Mouse (Mus musculus): ENCODE results near the gene Zfp467. TPM values are rescaled to one million over a fixed set of nuclear protein-coding genes. Genes with fewer than 3 reads are reported as not detected.
A peak's percentile ranks its signal among the peaks of the same experiment; 100 is the strongest.

The Zfp467 gene
- polyA plus RNA-seq, 1 experiment = 9.0 TPM

GRCm38 (mm10) chr6:48396008-48396595 is 49.5 kb downstream of the Zfp467 start:
- Histone ChIP-seq H3K27ac (ENCODE audit: control insufficient read depth, insufficient read depth, low read depth, low read length, poor library complexity) (no peak overlapping the region), H3K4me1 (ENCODE audit: control insufficient read depth, insufficient read depth, low read length) (no peaks in the 10 kb centered on the region), H3K4me3 (replicated peaks; ENCODE audit: control insufficient read depth, low read depth, low read length) (peak overlapping the region; percentile 66)
- 39% methylated on average over 15 of the region's 15 CpGs for WGBS
- TF ChIP-seq CTCF (IDR thresholded peaks at IDR 0.05; ENCODE audit: control insufficient read depth, insufficient read depth, low read length) = no peak
- TF ChIP-seq POLR2A (IDR thresholded peaks at IDR 0.05; ENCODE audit: borderline replicate concordance, control insufficient read depth, low read depth, low read length) = no peak

DNA sequence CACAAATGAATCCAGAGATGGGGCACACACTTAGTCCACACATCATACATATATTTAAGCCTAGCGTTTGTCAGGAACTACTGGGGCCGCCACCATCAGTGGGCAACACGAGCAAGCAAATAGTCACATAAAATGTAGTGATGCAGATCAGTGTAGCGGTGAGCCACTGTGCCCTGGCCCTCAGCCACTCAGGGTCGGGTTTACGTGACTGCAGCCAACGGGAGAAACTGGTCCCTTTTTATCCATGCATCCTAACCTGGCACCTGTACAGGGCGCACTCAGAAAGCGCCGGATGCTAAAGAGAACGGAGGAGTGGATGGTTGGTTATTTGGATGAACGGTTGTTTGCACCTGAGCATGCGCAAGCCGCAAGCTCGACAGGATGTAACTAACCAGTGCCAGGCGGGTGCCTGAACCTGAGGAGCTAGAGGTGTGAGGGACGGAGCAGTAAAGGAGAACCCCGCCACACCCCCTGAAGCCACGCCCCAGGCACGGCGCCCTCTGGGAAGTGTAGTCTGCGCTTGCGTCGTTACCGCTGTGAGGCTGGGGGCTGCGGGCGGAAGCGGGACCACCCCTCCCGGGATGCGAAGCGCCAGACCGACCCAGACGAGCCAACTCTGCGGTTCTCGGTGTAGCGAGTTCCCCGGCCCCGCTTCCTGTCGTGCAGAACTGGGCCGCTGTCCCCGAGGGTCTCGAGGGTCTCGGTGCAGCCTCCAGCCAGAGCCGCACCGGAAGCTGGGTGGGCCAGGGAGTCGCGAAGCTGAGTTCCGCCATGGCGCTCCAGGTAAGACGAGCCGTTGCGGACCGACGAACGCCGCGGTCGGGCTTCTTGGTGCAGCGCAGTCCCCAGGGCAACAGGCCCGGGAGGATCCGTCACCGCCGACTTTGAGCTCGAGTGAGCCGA is 50.3 kb downstream of the Zfp467 start, which contains the start of gene Krba1:
Gene Krba1, plus strand, starts transcription at position 482 of the 903 bp plus-strand sequence.
- TF ChIP-seq POLR2A (IDR thresholded peaks at IDR 0.05; ENCODE audit: borderline replicate concordance, control insufficient read depth, low read depth, low read length) = no peak
- WGBS = 3% methylated on average over 65 of the region's 65 CpGs
- H3K27ac ChIP-seq (ENCODE audit: control insufficient read depth, insufficient read depth, low read depth, low read length, poor library complexity) = 0 out of 2 replicates have a peak within 1 kb of the TSS, but pooled peaks have one; percentile 17

DNA sequence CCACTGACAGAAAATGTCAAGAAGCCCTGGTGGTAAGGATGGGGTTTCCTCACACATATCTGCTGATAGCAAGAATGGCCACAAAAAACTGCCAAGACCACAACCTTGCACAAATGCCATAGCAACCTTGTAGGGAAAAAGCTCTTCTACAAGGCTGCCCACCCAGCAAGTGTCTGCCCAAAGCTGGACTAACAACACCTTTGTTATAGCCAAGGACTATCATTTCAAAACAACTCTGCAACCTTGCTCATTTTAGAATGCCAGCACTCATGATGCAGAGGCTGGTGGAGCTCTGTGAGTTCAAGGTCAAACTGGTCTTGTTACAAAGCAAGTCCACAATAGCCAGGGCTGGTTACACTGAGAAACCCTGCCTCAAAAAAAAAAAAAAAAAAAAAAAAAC is 51.8 kb downstream of the Zfp467 start:
- no peak for TF ChIP-seq POLR2A (IDR thresholded peaks at IDR 0.05; ENCODE audit: borderline replicate concordance, control insufficient read depth, low read depth, low read length)
- Histone ChIP-seq H3K27ac (ENCODE audit: control insufficient read depth, insufficient read depth, low read depth, low read length, poor library complexity) (no peak overlapping the region), H3K4me1 (ENCODE audit: control insufficient read depth, insufficient read depth, low read length) (no peaks in the 10 kb centered on the region), H3K4me3 (replicated peaks; ENCODE audit: control insufficient read depth, low read depth, low read length) (no peak overlapping the region)

More for the DNA sequence above, 50.3 kb downstream of the Zfp467 start, which contains the start of gene Krba1:
- peak within 1 kb of the TSS; percentile 66 for H3K4me3 ChIP-seq (replicated peaks; ENCODE audit: control insufficient read depth, low read depth, low read length)
- H3K4me1 ChIP-seq (ENCODE audit: control insufficient read depth, insufficient read depth, low read length) = no peaks in the 10 kb centered on the region

DNA sequence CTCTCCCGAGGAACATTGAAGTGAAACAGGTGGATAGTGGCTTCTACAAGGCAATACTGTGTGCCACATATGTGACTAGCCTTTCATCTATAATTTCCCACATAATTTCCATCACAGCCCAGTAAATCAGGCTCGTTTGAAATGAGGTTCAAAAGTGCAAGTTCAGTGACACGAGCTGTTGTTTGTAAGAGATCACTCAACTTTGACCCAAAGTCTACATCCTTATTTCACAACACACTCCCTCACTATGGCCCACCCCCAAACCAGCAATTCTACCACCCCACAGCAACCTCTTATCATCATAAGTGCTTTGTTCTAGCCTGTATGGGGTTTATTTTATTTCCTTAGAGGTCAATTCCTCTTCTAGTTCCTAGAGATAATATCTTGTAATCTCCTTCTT is 57.4 kb downstream of the Zfp467 start:
- H3K27ac ChIP-seq (ENCODE audit: control insufficient read depth, insufficient read depth, low read depth, low read length, poor library complexity) = no peak overlapping the region
- H3K4me1 ChIP-seq (ENCODE audit: control insufficient read depth, insufficient read depth, low read length) = no peaks in the 10 kb centered on the region
- WGBS = 51% methylated on average over 3 of the region's 3 CpGs
- no peak for TF ChIP-seq POLR2A (IDR thresholded peaks at IDR 0.05; ENCODE audit: borderline replicate concordance, control insufficient read depth, low read depth, low read length)
- TF ChIP-seq CTCF (IDR thresholded peaks at IDR 0.05; ENCODE audit: control insufficient read depth, insufficient read depth, low read length) = no peak
- H3K4me3 ChIP-seq (replicated peaks; ENCODE audit: control insufficient read depth, low read depth, low read length) = no peak overlapping the region

Other genes with a start within 250 kb of the Zfp467 start
- 1.7 and 5.7 TPM in 2 replicates for gene Krba1, start 50.2 kb downstream of the Zfp467 start, polyA plus RNA-seq (2011; ENCODE audit: insufficient read depth, insufficient read length, low replicate concordance, missing spikeins)
- 0.25 and 0.27 TPM in 2 replicates for gene Sspo, start 2.4 kb upstream of the Zfp467 start, polyA plus RNA-seq (2011; ENCODE audit: insufficient read depth, insufficient read length, low replicate concordance, missing spikeins)
- gene Atp6v0e2, start 91.8 kb upstream of the Zfp467 start, polyA plus RNA-seq (2011; ENCODE audit: insufficient read depth, insufficient read length, low replicate concordance, missing spikeins) = 2.2 TPM in 1 of 2 replicates, not detected in the other
- 2.2 and 4.9 TPM in 2 replicates for gene Lrrc61, start 109.0 kb upstream of the Zfp467 start, polyA plus RNA-seq (2011; ENCODE audit: insufficient read depth, insufficient read length, low replicate concordance, missing spikeins)
- 6.9 and 9.2 TPM in 2 replicates for gene Rarres2, start 127.0 kb upstream of the Zfp467 start, polyA plus RNA-seq (2011; ENCODE audit: insufficient read depth, insufficient read length, low replicate concordance, missing spikeins)
- gene Gm45021, start 143.8 kb upstream of the Zfp467 start, polyA plus RNA-seq (2011; ENCODE audit: insufficient read depth, insufficient read length, low replicate concordance, missing spikeins) = not detected in 2 replicates
- 3.4 and 5.5 TPM in 2 replicates for gene Repin1, start 148.1 kb upstream of the Zfp467 start, polyA plus RNA-seq (2011; ENCODE audit: insufficient read depth, insufficient read length, low replicate concordance, missing spikeins)
- gene Gm44965, start 148.1 kb upstream of the Zfp467 start, polyA plus RNA-seq (2011; ENCODE audit: insufficient read depth, insufficient read length, low replicate concordance, missing spikeins) = not detected in 2 replicates
- 0.40 and 1.1 TPM in 2 replicates for gene Zfp775, start 156.2 kb upstream of the Zfp467 start, polyA plus RNA-seq (2011; ENCODE audit: insufficient read depth, insufficient read length, low replicate concordance, missing spikeins)
- gene AI854703, start 180.9 kb upstream of the Zfp467 start, polyA plus RNA-seq (2011; ENCODE audit: insufficient read depth, insufficient read length, low replicate concordance, missing spikeins) = 1.2 TPM in 1 of 2 replicates, not detected in the other
- 8.3 and 15.1 TPM in 2 replicates for gene Gimap8, start 201.4 kb upstream of the Zfp467 start, polyA plus RNA-seq (2011; ENCODE audit: insufficient read depth, insufficient read length, low replicate concordance, missing spikeins)
- gene Gimap9, start 230.3 kb upstream of the Zfp467 start, polyA plus RNA-seq (2011; ENCODE audit: insufficient read depth, insufficient read length, low replicate concordance, missing spikeins) = 13.5 and 26.0 TPM in 2 replicates
- gene Gimap4, start 238.7 kb upstream of the Zfp467 start, polyA plus RNA-seq (2011; ENCODE audit: insufficient read depth, insufficient read length, low replicate concordance, missing spikeins) = 20.7 and 41.0 TPM in 2 replicates